Mouse (Mus musculus): ENCODE data around the gene Exoc3l.

- TF ChIP-seq POLR2A (IDR thresholded peaks at IDR 0.05; ENCODE audit: borderline replicate concordance, control insufficient read depth, low read depth, low read length) (no peak), CTCF (IDR thresholded peaks at IDR 0.05; ENCODE audit: control insufficient read depth, insufficient read depth, low read length) (no peak)
Measured at GRCm38 (mm10) chr8:105341399-105341798, 45.5 kb upstream of the Exoc3l start.

Data from bone marrow, adult 2 months (tissue).